Mouse (Mus musculus) thymus, postnatal 10 days (tissue): ENCODE measurements around the gene Ankle2.

Experiments used
- DNase-seq, 2 experiments: peaks; one replicate each; pipeline ENCODE4 v3.0.0; 2021; ENCODE audit warnings: low spot score in 2 of 2

Gene Ankle2

DNA sequence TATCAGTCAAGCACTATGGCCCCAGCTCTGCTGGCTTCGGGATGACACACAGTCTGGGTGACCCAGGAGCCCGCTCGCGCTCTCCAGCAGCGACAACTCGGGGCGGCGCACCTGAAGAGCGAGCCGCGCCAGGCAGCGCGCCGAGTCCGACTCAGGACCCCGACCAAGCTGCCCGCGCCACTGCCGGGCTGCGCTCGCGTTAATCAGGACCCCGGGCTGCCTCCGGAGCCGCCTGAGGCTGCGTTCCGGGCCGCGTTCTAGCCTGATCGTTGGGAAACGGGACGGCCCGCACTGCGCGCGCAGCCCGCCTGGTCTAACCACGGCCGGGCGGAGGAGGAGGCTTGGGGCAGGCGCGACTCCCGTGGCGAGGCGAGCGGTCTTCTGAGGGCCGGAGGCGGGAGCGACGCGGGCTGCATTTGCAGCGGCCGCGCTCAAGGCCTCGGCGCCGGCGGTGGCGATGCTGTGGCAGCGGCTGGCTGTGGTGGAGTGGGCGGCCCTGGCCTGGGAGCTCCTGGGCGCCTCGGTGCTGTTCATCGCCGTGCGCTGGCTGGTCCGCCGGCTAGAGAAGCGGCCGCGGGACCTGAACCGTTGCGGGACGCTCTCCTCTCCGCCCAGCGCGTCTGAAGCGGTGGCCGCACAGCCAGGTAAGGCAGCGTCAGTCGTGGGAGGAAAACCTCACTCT is at the start of gene Ankle2:
Ankle2 (plus strand) TSS at position 225 of the 682 bp plus-strand sequence.
- DNase-seq: peak; percentile 82 to 91

DNA sequence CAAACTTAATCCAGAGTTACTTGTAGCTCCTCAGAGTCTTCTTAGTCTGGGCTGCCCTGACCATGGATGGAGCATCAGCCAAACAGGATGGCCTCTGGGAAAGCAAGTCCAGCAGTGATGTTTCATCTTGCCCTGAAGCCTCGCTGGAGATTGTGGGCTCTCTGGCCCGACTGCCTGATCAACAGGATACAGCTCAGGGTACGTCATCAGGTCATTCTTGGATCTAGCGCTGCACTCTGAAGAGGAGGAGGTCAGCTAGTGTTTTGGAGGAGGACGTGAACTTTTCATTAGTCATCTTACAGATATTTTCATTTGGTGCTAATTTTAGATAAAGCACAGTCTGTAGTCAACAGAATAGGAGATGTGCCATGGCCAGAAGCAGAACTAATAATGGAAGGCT is 49.1 kb upstream of the Ankle2 start:
- DNase-seq: no peak

DNA sequence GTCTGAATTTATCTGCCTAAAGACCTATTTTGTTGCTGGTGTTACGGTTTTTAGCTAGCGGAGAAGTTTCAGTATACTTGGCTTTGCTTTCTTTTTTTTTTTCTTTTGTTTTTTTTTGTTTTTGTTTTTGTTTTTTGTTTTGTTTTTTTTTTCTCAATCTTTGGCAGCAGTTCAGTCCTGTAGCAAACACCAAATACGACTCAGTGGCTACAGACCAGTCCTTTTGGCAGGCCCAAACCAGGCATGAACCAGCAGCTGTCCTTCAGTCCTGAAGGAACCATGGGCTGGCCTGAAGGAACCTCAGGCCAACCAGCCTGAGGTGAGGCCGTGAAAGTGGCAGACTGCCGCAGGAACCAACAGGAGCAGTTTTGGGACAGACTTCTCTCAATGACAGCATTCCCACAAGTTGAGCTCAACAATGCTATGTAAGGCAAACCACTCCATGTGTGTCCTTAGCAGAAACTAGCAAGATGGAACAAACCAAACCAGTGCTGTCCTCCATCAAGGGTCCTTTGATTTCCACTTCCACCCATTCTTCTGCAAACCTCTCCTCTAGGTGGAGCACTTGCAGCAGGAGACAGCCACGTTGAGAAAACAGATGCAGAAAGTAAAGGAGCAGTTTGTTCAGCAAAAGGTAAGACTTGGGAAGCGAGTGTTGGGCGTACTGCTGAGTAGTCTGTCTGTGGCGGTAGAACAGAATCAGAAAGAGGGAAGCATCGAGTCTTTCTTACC is 27.5 kb upstream of the Ankle2 start:
- DNase-seq: peak in 1 of 2 experiments; percentile 27

DNA sequence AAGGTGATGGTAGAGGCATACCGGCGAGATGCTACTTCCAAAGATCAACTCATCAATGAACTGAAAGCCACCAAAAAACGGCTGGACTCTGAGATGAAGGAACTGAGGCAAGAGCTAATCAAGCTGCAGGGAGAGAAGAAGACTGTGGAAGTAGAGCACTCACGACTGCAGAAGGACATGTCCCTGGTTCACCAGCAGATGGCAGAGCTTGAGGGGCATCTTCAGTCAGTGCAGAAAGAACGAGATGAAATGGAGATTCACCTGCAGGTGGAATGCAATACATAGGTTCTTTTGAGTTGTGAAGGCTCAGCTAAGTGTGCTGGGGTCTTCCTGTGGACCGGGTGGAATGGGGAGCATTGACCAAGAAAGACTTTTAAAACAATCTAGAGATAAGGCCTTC is 26.0 kb upstream of the Ankle2 start:
- peak in 1 of 2 experiments; percentile 7 for DNase-seq

DNA sequence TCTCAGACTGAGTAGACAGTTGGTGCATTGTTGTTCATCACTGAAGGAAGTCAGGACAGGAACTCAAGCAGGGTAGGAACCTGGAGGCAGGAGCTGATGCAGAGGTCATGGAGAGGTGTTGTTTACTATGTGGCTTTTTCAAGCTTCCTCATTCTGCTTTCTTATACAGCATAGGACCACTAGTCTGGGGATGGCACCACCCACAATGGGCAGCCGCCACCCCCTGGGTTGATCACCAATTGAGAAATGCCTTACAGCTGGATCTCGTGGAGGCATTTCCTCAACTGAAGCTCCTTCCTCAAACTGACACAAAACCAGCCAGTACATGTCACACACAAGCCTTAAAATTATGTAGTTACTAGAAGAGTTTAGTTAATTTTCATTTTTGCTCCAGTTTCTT is 19.5 kb upstream of the Ankle2 start:
- no peak for DNase-seq

DNA sequence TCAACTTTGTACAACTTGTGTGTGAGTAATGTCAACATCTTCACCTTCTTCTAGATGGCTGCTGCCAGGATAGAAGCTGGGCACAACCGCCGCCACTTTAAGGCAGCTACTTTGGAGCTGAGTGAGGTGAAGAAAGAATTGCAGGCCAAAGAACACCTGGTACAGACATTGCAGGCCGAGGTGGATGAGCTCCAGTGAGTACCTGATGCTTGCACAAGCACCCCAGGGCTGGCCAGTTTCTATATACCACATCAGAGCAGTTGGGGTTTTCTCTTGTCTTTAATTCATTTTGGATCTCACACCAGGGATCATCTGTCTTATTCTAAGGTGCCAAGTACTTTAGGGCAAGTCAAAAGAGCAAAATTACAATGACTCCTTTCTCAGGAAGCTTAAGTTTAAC is 14.0 kb upstream of the Ankle2 start:
- DNase-seq: no peak

DNA sequence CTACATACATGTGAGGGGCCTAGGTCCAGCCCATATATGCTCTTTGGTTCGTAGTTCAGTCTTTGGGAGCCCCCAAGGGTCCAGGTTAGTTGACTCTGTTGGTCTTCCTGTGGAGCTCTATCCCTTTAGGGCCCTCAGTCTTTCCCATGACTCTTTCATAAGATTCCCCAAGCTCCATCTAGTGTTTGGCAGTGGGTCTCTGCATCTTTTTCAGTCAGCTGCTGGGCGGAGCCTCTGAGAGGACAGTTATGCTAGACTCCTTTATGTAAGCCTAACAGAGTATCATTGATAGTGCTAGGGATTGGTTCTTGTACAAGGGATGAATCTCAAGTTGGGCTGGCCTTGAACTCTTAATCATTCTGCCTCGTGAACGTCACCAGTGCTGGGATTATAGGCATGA is 10.5 kb upstream of the Ankle2 start:
- no peak for DNase-seq

DNA sequence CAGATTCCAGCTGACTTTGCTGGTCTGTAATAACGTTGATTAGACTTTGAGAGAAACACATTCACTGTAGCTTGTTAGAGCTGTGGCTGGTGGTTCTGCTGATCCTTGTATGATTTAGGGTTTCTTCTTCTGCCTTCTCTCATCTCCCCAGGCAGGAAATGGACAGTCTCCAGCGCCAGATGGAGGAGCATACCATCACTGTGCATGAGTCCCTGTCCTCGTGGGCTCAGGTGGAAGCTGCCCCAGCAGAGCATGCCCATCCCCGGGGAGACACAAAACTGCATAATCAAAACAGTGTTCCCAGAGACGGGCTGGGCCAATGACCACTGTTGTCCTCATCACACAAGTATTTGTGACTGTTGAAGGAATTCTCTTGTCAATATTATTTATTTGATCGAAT is 8.0 kb upstream of the Ankle2 start:
- DNase-seq: no peak

DNA sequence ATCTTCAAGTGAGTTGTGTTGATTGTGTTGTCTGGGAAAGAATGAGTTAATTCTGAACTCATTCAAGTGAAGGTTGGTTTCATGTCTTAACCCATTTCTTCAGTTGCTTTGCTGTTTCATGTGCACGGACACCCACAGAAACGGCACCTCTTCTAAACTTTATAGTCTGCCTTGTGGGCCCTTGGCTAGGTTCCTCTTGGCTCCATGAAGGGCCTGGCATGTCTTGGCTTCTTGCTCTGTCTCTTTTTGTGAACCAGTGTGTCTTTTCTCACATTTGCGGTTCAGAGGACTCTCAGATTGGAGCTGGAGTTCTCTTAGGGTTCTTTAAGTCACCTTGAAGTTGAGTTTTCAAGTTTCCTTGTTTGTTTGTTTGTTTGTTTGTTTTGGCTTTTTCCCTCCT is 5.7 kb upstream of the Ankle2 start:
- DNase-seq: no peak

DNA sequence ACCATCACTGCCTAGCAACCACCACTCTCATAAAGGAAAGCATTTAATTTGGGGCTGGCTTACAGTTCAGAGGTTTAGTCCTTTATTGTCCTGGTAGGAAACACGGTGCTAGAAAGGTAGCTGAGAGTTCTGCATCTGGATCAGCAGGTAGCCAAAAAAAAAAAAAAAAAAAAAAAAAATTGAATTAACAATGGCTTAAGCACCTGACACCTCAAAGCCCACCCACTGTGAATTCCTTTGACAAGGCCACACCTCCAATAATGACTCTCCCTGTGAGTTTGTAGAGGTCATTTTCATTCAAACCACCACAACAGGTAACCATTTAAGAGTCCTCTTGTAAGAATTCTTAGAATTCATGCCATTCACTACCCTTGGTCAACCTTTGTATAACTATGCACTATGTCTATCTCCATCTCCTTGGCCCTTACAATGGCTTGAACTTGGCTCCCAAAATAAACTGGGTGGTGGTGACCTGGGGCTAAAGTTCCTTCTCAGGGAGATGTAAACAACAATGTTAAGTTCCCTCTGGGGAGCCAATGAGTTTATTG is 3.4 kb upstream of the Ankle2 start:
- DNase-seq: no peak

DNA sequence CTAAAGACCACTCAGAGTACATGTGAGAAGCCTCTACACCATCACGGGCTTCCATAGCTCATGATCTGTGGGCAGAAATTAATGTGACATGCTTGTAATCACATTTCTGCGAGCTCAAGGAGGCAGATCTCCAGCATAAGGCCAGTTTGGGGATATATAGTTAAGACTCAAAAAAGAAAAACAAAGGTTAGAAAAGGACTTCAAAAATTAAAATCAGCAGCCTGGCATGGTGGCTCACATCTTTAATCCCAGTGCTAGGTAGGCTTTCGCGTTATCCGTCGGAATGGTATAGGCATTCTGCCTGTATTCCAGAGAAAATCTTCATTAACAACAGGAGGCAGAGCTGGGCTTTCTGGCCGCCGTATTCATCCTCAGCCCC is 414 bp upstream of the Ankle2 start:
- DNase-seq: no peak

DNA sequence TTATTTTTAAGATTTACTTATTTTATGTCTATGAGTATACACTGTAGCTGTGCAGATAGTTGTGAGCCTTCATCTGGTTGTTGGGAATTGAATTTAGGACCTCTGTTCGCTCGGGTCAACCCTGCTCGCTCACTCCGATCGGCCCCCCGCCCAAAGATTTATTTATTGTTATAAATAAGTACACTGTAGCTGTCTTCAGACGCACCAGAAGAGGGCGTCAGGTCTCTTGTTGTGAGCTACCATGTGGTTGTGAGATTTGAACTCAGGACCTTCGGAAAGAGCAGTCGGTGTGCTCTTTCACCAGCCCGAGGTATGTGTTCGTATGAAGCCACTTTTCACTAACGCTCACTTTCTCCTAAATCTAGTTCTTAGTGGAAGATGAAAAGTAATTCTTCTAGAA is 834 bp downstream of the Ankle2 start:
- no peak for DNase-seq

DNA sequence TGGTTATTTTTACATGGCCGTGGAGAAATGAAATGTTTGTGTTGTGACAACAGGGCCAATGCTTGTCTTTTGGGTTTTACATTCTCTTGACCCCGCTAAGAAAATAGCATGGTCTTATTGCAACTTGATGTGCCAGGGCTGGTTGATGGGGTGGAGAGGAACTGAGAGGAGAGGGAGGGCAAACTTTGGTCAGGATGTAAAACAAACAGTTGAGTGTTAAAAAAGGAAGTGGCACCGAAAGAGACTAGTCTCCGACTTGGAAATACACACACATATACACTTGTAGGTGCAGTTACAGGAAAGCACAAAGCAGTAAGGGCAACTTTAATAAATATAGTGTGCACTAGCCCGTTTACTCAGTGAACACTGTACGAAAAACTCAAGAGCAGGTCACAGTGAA is 1.5 kb downstream of the Ankle2 start:
- no peak for DNase-seq

DNA sequence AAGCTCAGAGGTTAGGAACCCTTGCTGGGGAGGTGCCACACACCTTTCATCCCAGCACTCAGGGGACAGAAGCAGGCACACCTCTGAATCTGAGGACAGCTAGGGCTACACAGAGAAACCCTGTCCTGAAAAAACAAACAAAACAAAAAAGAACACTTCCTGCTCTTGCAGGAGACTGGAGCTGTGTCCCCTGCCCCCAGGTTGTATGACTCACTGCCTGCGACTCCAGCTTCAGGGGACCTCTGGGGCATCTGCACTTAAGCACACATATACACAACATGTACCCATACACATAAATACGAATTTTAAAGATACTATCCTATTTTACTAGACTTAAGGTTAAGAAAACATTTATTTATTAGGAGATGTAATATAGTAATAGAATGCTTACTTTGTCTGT is 13.3 kb downstream of the Ankle2 start:
- DNase-seq: no peak

DNA sequence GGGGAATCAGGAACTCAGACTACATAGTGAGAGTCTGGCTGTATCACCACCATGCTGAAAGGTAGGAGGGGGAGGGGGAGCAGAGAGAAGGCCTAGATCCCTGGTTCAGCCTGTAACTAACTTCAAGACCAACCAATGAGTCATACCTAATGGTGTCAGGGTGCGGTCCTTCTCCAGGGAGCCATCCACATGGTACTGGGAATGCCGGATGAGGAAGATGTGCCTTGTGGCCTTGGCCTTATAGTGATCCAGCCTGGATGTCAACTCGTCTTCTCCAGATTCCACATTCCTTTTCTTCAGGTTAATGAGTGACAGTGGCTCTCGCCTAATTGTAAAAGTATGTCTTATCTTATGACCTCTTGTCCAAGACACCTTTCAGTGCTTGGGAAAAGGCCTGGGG is 36.1 kb downstream of the Ankle2 start:
- DNase-seq: no peak

DNA sequence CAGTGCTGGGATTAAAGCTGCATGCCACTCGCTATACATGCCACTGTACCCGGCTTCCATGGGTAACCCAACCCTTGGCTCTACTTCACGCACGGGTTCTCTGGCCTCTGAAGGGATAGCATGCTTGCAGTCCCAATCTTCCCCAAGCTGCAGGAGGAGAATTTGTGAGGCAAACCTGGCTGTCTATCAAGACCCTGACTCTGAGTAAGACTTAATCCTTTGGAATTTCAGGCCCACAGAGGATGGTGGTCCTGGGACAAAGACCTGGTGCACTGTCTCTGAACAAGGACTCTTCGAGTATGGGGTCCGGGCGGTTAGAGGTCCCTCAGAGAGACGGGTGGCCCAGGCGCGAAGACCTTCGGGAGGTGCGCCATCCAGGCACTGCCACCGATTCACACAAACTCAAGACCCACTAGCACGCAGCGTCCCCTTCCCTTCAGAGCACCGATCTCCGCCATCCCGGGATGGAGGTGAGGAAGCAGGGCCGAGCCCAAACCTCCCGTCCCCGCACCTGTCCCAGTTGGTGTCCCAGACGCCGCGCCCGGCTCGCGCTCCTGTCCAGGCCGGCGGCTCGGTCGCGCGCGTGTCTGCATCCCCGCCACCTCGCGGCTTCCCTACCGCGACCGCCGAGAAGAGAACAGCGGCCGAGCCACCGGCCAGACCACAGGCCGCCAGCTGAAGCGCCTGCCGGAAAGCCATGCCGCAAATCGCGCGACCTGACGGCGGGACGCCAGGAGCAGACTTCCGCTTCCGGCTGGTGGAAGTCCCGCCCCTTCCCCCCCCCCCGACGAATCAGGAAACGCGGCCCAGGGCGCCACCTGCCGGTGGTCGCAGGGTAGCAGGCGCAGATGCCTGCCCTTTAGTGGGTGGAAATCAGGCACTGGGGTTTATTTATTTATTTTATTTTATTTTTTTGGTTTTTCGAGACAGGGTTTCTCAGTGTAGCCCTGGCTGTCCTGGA is 38.6 kb downstream of the Ankle2 start, which contains the start of gene Pgam5:
Pgam5 (minus strand) TSS at position 773 of the 961 bp plus-strand sequence.
- DNase-seq: peak; percentile 76 to 93

DNA sequence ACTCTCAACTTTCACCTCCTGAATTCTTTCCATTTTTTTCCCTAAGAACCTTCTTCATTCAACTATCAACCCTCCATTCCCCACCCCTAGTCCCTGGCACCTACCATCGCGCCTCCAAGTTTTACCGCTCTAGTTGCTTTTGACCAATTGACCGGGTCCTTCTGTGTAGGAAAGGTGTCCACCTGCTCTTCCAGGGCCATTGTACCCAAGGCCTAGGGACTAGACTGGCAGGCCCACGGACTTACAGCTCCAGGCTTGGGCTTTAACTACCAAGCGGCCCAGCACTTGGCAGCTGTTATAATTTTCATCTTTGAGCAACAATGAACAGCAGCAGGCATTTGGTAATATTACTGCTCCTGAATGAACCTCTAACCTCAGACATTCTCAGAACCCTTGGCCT is 39.4 kb downstream of the Ankle2 start:
- DNase-seq: no peak

DNA sequence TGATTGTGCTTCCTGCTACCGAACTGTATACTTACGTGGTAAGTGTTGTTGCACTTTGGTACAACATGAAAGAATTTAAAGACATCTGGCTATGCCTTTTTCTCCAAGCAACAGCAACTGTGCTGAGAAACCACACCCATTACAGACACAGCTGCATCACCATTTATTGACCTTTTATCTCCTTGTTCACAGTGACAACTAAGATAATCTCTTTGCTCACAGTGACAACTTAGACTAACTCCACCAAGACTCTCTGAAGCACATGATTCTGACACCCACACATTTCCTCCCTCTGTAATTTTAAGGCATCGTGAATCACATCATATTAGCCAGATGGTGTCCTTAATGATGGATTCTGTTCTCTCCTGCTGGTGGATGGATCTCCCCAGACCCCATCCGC is 43.3 kb downstream of the Ankle2 start:
- no peak for DNase-seq

DNA sequence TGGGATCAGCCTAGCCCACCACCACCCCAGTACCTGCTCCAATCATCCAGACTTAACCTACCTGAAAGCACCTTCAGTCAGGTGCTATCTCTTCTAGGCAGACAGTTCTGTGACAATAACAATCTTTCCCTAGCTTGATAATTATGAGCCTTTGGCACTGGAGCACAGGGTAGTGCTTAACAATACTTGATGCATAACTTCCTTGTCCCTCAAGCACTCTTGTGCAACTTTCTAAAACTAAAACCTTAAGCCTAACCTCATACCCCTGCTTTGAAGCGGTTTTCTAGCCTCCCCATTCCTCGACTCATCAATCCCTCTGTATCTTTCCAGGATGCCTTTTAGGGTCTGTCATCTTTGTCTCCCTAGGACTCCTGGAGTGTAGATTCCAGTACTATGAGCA is 44.0 kb downstream of the Ankle2 start:
- DNase-seq: no peak

DNA sequence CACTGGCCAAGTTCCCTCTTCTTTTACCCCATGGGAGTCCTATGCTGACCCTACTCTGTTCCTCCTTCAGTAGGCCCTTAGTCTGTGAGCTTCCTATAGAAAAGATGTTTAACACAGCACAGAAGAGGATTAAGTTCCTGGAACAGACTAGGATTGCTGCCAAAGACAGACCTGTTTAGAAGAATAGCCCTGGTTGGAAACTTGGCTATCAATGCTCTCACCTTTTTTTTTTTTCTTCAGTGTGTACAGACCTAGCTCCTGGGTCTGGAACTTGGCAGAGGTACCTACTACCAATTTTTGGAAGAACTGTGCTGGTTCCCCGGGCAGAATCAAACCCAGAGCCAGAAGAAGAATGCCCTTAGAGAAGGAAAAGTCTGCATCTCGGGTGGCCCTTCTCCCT is 45.6 kb downstream of the Ankle2 start:
- no peak for DNase-seq

DNA sequence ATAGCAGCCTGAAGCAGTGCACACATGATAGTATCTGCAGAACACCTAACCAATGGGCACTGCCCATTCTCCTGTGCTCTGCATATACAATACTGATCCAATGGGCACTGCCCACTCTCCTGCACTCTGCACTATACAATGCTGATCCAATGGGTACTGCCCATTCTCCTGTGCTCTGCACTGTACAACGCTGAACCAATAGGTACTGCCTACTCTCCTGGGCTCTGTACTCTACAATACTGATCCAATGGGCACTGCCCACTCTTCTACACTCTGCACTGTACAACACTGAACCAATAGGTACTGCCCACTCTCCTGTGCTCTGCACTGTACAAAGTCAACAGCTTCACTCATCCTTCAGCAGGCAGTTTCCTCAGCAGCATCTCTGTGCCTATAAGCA is 46.1 kb downstream of the Ankle2 start:
- DNase-seq: no peak

DNA sequence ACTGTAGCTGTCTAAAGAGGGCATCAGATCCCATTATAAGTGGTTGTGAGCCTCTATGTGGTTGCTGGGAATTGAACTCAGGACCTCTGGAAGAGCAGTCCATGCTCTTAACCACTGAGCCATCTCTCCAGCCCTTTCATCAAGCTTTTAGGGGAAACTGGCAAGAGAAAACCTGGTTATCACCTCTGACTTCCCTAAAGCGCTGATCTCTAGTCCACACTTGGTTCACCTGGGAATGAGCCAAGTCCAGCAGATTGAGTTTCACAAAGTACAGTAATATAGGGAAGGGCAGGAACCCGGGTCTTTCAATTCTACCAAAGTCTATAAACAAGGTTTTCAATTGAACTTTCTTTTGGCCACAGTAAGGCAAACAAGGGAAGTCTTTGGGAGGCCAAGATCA is 51.2 kb downstream of the Ankle2 start:
- DNase-seq: no peak
